Mouse (Mus musculus) heart, postnatal 25 days (tissue): ENCODE data around the gene Arhgap44. TPM values are rescaled to one million over a fixed set of nuclear protein-coding genes. Genes with fewer than 3 reads are reported as not detected.

Experiments used
- DNase-seq: peaks from one replicate; pipeline ENCODE4 v3.0.0; 2022; ENCODE audit warnings: low spot score
- intact Hi-C: fragments of 180-260 bp; cut with DNase I; formaldehyde crosslinking; loops from one replicate; pipeline ENCODE4 v1.15.1; 2025
- total RNA-seq, 2 experiments: library from RNA; stranded (reverse); gene quantifications; 2 replicates each; pipeline ENCODE4 v1.2.3; 2021

Arhgap44 gene
- total RNA-seq, 2 experiments from 2014 or later: 20.8 to 22.4 TPM

DNA sequence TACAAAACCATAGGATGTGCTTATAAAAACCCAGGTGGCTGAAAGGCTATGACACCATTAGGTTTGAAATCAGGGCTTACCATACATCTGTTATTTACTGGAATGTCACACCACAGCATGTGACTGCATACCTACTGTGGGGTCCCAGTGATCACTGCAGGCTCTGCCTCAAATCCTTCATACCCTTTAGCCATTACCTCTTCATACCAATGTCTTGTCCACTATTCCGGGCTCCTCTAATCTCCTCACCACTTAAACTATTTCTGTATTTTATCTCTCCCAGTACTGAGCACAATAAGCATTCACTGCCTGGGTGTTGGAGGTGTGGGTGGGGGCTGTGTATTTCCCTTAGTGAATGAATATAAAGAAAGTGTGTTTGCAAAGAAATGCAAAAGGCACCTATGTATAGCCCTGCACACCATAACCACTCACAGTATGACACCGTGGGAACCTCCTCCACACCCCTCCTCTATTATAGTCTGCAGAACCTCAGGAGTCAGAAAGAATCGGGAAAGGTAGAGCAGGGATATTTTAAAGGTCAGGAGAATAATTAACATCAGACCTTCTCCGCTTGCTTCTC is 19.8 kb downstream of the Arhgap44 start:
- DNase-seq: no peak
- intact Hi-C loops: no loop called here

DNA sequence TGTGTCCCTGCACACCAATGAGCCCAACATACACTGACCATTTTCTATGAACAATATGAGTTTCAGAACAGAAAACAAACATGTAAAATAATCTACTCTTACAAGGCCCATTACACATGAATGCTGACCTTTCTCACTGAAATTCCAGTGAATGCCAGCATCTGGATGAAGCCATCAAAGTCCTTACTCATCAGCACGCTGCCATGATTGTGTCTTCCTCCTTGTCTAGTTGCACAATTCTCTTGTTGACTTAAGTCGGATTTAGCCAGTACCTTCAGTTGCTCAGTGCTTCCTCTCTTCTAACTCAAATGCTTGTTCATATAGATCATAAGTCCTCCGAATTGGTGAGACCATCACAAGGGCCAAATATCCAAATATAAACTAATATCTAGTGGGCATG is 23.7 kb downstream of the Arhgap44 start:
- DNase-seq: no peak
- intact Hi-C loops: no loop called here

GRCm38 (mm10) chr11:65137145-65137652 is 25.6 kb downstream of the Arhgap44 start:
- intact Hi-C loops: no loop called here
- no peak for DNase-seq

GRCm38 (mm10) chr11:65135251-65135739 is 27.5 kb downstream of the Arhgap44 start:
- intact Hi-C loops: no loop called here
- DNase-seq: no peak

DNA sequence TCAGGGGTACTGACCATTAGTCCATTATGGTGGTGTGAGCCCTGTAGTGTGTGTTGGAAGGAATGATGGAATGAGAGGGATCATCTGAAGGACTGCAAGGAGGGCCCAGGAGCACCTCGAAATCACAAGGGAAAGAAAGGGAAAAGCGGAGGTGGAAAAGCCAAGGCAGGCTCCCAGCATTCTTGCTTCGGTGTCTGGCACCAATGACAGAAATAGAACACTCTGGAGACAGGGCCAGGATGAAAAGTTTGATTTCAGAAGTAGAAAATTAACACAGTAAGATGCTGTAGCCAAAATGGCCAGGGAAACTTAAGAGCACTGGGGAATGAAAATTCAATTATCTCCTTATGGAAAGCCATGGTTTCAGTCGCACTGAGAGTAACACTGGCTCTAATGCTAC is 29.1 kb downstream of the Arhgap44 start:
- no peak for DNase-seq
- intact Hi-C loops: no loop called here

GRCm38 (mm10) chr11:65129110-65129509 is 33.7 kb downstream of the Arhgap44 start:
- intact Hi-C loops: no loop called here
- no peak for DNase-seq

GRCm38 (mm10) chr11:65128666-65129065 is 34.1 kb downstream of the Arhgap44 start:
- no peak for DNase-seq
- intact Hi-C loops: no loop called here

DNA sequence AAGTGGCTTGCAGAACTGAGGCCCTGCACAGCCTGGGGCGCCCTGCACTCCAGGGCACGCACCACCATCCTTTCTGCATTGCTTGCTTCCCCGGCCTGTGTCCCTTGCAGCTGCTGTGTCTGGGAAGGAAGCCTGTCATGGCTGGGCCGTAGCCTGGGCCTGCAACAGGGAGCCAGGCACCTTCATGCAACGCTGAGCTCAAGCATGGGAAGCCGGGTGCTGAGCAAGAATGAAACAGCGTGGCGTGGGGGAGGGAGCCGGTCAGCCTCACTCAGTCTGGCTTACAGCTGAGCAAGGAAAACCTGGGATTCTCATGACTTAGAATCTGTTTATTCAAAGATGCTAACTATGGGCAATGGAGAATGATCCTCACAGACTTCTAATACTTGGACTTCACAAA is 36.2 kb downstream of the Arhgap44 start:
- no peak for DNase-seq
- intact Hi-C loops: no loop called here

- intact Hi-C loops: no loop called here
- DNase-seq: peak; percentile 16
These were observed 37.8 kb downstream of the Arhgap44 start for GRCm38 (mm10) chr11:65124913-65125418.

GRCm38 (mm10) chr11:65120276-65120675 is 42.5 kb downstream of the Arhgap44 start:
- DNase-seq: no peak
- intact Hi-C loops: no loop called here

DNA sequence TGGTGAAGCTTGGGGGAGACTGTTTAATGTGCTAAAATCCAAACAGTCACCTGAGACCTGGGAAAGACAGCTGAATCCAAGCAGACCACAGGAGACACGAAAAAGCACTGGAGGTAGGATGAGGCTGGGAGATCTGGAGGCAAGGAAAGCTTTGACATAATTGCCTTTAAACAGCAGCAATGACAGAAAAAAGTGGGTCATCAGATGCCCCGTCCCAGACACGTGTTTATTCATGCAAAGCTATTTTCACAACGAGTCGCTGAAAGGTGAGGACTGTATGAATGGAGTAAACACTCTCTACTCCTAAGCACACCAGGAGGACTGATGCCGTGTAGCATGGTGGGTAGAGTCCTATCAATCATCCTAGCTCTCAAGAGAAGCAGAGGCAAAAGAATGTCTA is 47.0 kb downstream of the Arhgap44 start:
- intact Hi-C loops: no loop called here
- no peak for DNase-seq

- DNase-seq: no peak
- intact Hi-C loops: no loop called here
These were observed 50.7 kb downstream of the Arhgap44 start for GRCm38 (mm10) chr11:65112086-65112485.

GRCm38 (mm10) chr11:65111651-65112050 is 51.1 kb downstream of the Arhgap44 start:
- no peak for DNase-seq

DNA sequence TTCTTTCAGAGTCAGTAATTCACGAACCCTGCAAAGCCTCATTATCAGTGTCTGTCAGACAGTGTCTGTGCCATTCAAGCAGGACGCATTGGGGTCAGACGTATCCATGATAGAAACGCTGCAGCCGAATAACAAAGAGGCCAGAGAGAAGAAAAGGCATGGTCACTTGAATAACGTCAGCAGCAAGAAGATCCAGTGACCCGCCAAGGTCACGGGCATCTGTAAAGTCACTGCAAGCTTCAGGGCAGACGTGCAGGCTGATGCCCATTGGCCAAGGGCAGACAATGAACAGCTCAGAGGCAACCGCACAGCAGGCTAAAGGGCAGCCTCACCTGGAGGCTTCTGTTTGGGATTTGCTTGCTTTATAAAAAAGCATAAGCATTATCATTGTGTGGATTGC is 52.7 kb downstream of the Arhgap44 start:
- intact Hi-C loops: no loop called here
- DNase-seq: no peak

More at GRCm38 (mm10) chr11:65111651-65112050, 51.1 kb downstream of the Arhgap44 start:
- intact Hi-C loops: no loop called here

GRCm38 (mm10) chr11:65107734-65108171 is 55.0 kb downstream of the Arhgap44 start:
- DNase-seq: no peak
- intact Hi-C loops: no loop called here

- DNase-seq: no peak
- intact Hi-C loops: no loop called here
These were observed 55.6 kb downstream of the Arhgap44 start for GRCm38 (mm10) chr11:65107151-65107550.

- intact Hi-C loops: no loop called here
- DNase-seq: no peak
These were observed 58.7 kb downstream of the Arhgap44 start for GRCm38 (mm10) chr11:65104076-65104475.

DNA sequence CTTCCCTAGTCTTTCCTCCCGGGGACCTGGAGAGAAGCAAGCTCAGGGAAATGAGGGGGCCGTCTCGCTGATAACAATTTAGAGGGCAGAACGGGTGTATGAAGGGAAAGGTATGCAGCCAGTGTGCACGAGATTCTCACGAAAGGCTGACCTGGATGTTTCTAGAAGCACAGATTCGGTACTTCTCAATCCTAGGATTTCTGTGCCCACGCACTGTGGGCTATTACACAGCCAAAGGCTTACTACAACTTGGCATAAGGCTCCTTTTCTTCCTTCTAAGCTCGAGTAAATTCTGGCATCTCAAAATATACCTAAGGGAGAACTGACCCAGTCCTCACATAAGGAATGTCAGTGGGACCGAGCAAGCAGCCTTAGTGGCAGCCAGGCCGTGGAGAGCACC is 61.6 kb downstream of the Arhgap44 start:
- no peak for DNase-seq
- intact Hi-C loops: no loop called here

GRCm38 (mm10) chr11:65100031-65100430 is 62.7 kb downstream of the Arhgap44 start:
- intact Hi-C loops: no loop called here

GRCm38 (mm10) chr11:65097526-65098070 is 65.2 kb downstream of the Arhgap44 start:
- intact Hi-C loops: no loop called here
- no peak for DNase-seq

More at GRCm38 (mm10) chr11:65100031-65100430, 62.7 kb downstream of the Arhgap44 start:
- no peak for DNase-seq

DNA sequence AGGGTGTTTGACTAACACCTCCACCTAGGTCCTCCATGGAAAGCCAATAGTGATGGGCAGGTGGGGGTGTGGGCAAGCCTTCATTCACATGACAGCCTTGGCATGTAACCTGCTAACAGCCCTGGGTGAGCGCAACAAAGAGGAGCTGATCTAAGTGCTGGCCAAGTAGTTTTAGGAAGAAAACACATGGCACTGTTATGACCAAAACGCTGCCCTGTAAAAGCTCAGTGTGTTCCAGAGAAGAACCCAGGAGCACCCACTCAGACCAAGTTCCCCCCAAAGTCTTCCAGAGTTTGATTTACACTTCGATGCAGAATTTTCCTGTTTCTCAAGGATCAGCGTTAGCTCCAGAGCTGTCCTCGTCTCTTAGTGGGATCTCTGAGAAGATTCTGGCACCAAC is 65.9 kb downstream of the Arhgap44 start:
- DNase-seq: no peak
- intact Hi-C loops: no loop called here
